Mouse (Mus musculus) right cerebral cortex, postnatal 14 days (tissue): Measurements from ENCODE around the gene Olfr1418.
"Not testable (repeated sequence)": the region's sequence is repeated elsewhere in the genome, so short reads cannot be mapped to it uniquely, and the experiment has no call there.

Experiments
- DNase-seq: peaks from one replicate; pipeline ENCODE4 v3.0.0; 2022

Olfr1418 gene

GRCm38 (mm10) chr19:11860966-11861365, at the start of gene Olfr1418:
Gene Olfr1418 (minus strand): TSS chr19:11861066.
- no peak for DNase-seq

GRCm38 (mm10) chr19:11886265-11886664, 25.4 kb upstream of the Olfr1418 start, which contains the start of gene Olfr1420:
Gene Olfr1420 (plus strand): TSS chr19:11886565.
- DNase-seq = no peak

GRCm38 (mm10) chr19:11878404-11878803, 17.5 kb upstream of the Olfr1418 start:
- not testable (repeated sequence) for DNase-seq

GRCm38 (mm10) chr19:11875006-11875405, 14.1 kb upstream of the Olfr1418 start, which contains the start of gene Olfr1419:
Gene Olfr1419 (minus strand): TSS chr19:11875106.
- DNase-seq = no peak

GRCm38 (mm10) chr19:11867837-11868236, 7.0 kb upstream of the Olfr1418 start:
- DNase-seq = no peak

GRCm38 (mm10) chr19:11856506-11856905, 4.4 kb downstream of the Olfr1418 start:
- DNase-seq = no peak

- no peak for DNase-seq
Measured at GRCm38 (mm10) chr19:11854821-11855220, 6.0 kb downstream of the Olfr1418 start.

- DNase-seq = no peak
Measured at GRCm38 (mm10) chr19:11852652-11853051, 8.2 kb downstream of the Olfr1418 start.

- no peak for DNase-seq
Measured at GRCm38 (mm10) chr19:11846333-11846732, 14.5 kb downstream of the Olfr1418 start.

GRCm38 (mm10) chr19:11839119-11839518, 21.7 kb downstream of the Olfr1418 start, which contains the start of gene Olfr1417:
Gene Olfr1417 (minus strand): TSS chr19:11839219.
- DNase-seq = no peak

GRCm38 (mm10) chr19:11823346-11824065, 37.4 kb downstream of the Olfr1418 start:
- DNase-seq = no peak

- peak; percentile 7 for DNase-seq
Measured at GRCm38 (mm10) chr19:11820211-11820610, 40.7 kb downstream of the Olfr1418 start.

- peak; percentile 76 for DNase-seq
Measured at GRCm38 (mm10) chr19:11819800-11820199, 41.1 kb downstream of the Olfr1418 start.

- DNase-seq = peak; percentile 8
Measured at GRCm38 (mm10) chr19:11819143-11819700, 41.6 kb downstream of the Olfr1418 start, which contains the start of gene Stx3. Gene Stx3 (minus strand): TSS chr19:11819403.

GRCm38 (mm10) chr19:11818199-11819142, 42.4 kb downstream of the Olfr1418 start:
- DNase-seq = peak; percentile 42

- DNase-seq = no peak
Measured at GRCm38 (mm10) chr19:11817586-11817985, 43.3 kb downstream of the Olfr1418 start.

- DNase-seq = no peak
Measured at GRCm38 (mm10) chr19:11816706-11817105, 44.2 kb downstream of the Olfr1418 start.

GRCm38 (mm10) chr19:11814742-11815333, 46.0 kb downstream of the Olfr1418 start:
- no peak for DNase-seq

GRCm38 (mm10) chr19:11813649-11814048, 47.2 kb downstream of the Olfr1418 start:
- DNase-seq = no peak

- DNase-seq = no peak
Measured at GRCm38 (mm10) chr19:11813136-11813535, 47.7 kb downstream of the Olfr1418 start.

GRCm38 (mm10) chr19:11811688-11812365, 49.0 kb downstream of the Olfr1418 start:
- DNase-seq = no peak

GRCm38 (mm10) chr19:11810856-11811255, 50.0 kb downstream of the Olfr1418 start:
- no peak for DNase-seq
